Mouse (Mus musculus): ENCODE measurements around the gene Manba. TPM values are rescaled to one million over a fixed set of nuclear protein-coding genes. Genes with fewer than 3 reads are reported as not detected.
A peak's percentile ranks its signal among the peaks of the same experiment; 100 is the strongest.
"Not testable (repeated sequence)": the region's sequence is repeated elsewhere in the genome, so short reads cannot be mapped to it uniquely, and the experiment has no call there.

Gene Manba
- polyA plus RNA-seq, 1 experiment, result 4.8 TPM

DNA sequence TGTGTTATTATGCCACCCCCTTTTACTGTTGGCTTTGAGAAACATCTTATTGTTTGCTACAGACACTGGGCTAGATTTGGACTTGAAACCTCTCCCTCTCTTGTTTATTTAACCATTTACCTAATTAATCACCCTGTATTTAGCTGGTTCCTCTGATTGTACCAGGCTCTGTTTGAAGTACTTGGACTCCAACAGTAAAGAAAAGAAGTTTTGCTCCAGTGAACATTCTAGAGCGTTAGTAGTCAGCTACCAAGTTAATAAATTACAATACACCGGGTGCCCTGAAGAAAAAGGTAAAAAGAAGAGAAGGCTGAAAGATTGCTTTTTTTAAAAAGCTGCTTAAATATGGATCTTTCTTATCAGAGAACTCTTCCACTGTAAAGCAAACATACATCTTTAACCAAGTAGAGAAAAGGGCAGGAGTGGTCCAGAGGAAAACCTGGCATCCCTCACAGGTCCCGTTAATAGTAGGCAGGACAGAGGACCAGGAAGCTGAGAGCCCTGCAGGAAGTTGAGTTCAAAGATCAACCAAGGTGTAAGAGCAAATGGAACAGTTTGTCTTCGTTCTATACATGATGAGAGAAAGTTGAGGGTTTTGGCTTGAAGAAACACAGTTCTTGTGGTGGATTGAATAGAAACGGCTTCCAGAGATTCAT, 4.6 kb downstream of the Manba start:
- no peaks in the 10 kb centered on the region for H3K36me3 ChIP-seq (ENCODE audit: control insufficient read depth, insufficient read depth)
- no peaks in the 10 kb centered on the region for H3K79me2 ChIP-seq (ENCODE audit: control insufficient read depth, insufficient read depth)
- no peak for TF ChIP-seq MYOG (IDR thresholded peaks at IDR 0.05; ENCODE audit: control insufficient read depth in 1 of 3, insufficient read depth in 1 of 3, insufficient read length in 2 of 3, low read depth in 2 of 3)
- TF ChIP-seq TCF12 (IDR thresholded peaks at IDR 0.05; ENCODE audit: insufficient read depth, poor library complexity, severe bottlenecking), result no peak
- no peak for TF ChIP-seq REST (IDR thresholded peaks at IDR 0.05; ENCODE audit: insufficient read depth, insufficient read length)
- TF ChIP-seq SRF (IDR thresholded peaks at IDR 0.05; ENCODE audit: control insufficient read depth, insufficient read length, low read depth), result no peak
- TF ChIP-seq E2F4 (IDR thresholded peaks at IDR 0.05; ENCODE audit: insufficient read depth), result no peak
- no peaks in the 10 kb centered on the region for H3K27me3 ChIP-seq (ENCODE audit: control insufficient read depth, insufficient read depth, insufficient read length)
- no peak overlapping the region for H3K4me2 ChIP-seq (ENCODE audit: low read depth)
- H3ac ChIP-seq (ENCODE audit: control insufficient read depth, insufficient read length), result no peak overlapping the region
- H3K4me3 ChIP-seq, result no peak overlapping the region

DNA sequence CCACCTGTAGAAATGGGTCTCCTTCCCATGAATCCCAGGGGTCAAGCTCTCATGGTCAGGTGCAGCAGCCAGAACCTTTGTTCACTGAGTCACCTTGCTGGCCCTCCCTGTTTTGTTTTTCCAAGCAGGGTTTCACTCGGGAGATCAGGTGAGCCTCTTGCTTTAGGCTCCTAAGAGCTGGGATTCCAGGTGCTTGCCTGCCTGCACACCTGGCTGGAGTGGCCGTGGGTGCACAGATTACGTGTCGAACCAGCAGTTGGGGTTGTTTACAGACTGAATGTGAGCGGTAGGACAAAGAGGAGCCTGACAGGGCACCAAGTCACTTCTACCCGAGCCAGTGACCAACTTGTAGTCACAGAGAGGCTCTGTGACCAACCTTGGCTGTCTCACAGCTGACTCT, 5.7 kb downstream of the Manba start:
- Histone ChIP-seq H3ac (ENCODE audit: control insufficient read depth, insufficient read length) (no peak overlapping the region), H3K4me3 (no peak overlapping the region)

DNA sequence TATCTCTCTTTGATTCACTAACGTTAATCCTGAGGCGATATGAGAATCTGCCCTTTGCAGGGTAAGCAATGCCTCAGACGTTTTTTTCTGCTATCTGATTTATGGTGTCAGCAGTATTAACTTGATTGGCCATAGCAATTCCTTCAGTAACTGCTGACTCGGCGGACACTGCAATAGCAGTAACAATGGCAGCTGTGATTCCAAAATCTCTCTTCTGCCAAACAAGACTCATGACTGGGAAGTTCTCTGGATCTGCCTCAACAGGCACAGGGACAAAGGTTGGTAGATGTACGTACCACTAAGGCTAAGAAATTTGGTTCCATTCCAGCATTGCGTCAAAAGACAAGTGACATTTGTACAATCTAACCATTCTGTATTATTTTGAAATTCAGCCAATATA, 7.9 kb downstream of the Manba start:
- not testable (repeated sequence) for H3ac ChIP-seq (ENCODE audit: control insufficient read depth, insufficient read length); H3K4me2 ChIP-seq (ENCODE audit: low read depth); H3K4me3 ChIP-seq; H3K27me3 ChIP-seq (ENCODE audit: control insufficient read depth, insufficient read depth, insufficient read length); H3K36me3 ChIP-seq (ENCODE audit: control insufficient read depth, insufficient read depth); H3K79me2 ChIP-seq (ENCODE audit: control insufficient read depth, insufficient read depth)

More for the DNA sequence above, 5.7 kb downstream of the Manba start:
- H3K27me3 ChIP-seq (ENCODE audit: control insufficient read depth, insufficient read depth, insufficient read length), result no peaks in the 10 kb centered on the region
- TF ChIP-seq E2F4 (IDR thresholded peaks at IDR 0.05; ENCODE audit: insufficient read depth), result no peak
- no peak for TF ChIP-seq SRF (IDR thresholded peaks at IDR 0.05; ENCODE audit: control insufficient read depth, insufficient read length, low read depth)
- TF ChIP-seq TCF3 (IDR thresholded peaks at IDR 0.05; ENCODE audit: insufficient read length, low read depth), result no peak
- no peak for TF ChIP-seq TCF12 (IDR thresholded peaks at IDR 0.05; ENCODE audit: insufficient read depth, poor library complexity, severe bottlenecking)
- no peak for TF ChIP-seq CEBPB (IDR thresholded peaks at IDR 0.05; ENCODE audit: insufficient read depth, poor library complexity, severe bottlenecking)
- no peak for TF ChIP-seq MAX (IDR thresholded peaks at IDR 0.05; ENCODE audit: low read depth)
- no peak for TF ChIP-seq POLR2A (IDR thresholded peaks at IDR 0.05; ENCODE audit: insufficient read length, low read depth)
- TF ChIP-seq MYOG (IDR thresholded peaks at IDR 0.05; ENCODE audit: control insufficient read depth in 1 of 3, insufficient read depth in 1 of 3, insufficient read length in 2 of 3, low read depth in 2 of 3), result no peak
- no peak overlapping the region for H3K4me2 ChIP-seq (ENCODE audit: low read depth)
- no peaks in the 10 kb centered on the region for H3K79me2 ChIP-seq (ENCODE audit: control insufficient read depth, insufficient read depth)
- no peaks in the 10 kb centered on the region for H3K36me3 ChIP-seq (ENCODE audit: control insufficient read depth, insufficient read depth)

DNA sequence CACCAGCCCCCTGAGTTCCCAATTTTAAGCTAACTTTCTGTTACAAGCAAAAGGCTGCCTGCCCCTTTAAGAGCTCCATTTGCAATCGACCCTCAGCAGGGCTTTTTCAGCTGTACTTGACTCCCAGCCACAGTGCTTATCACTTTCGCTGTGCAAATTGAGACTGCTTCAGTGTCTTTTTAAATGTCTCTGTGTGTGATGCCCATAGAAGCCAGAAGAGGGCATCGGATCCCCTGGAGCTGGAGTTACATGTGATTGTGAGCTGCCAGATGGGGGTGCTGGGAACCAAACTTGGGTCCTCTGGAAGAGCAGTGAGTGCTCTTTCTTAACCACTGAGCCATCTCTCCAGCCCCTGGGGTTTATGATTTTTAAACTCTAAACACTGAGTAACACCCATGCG, 12.5 kb downstream of the Manba start:
- not testable (repeated sequence) for H3K4me3 ChIP-seq; H3ac ChIP-seq (ENCODE audit: control insufficient read depth, insufficient read length); H3K36me3 ChIP-seq (ENCODE audit: control insufficient read depth, insufficient read depth); H3K79me2 ChIP-seq (ENCODE audit: control insufficient read depth, insufficient read depth); H3K4me2 ChIP-seq (ENCODE audit: low read depth); H3K27me3 ChIP-seq (ENCODE audit: control insufficient read depth, insufficient read depth, insufficient read length)

DNA sequence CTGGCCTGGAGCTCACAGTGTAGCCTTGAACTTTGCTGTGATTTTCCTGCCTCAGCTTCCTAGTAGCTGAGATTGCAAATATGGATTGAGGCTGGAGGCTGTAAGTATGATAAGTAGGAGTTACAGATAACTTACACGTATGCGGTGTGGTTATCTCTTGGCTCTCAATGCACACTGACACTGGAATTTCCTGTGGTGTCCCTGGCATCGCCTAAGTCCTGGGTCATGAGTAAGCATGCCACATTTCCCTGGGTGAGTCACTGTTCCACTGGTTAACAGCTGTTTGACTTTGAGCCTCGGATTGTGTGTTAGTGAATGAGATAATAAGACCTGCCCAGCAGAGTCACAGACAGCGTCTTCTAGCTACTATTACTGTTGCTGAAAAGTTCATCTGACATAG, 13.5 kb downstream of the Manba start:
- peak overlapping the region; percentile 44 for H3K4me2 ChIP-seq (ENCODE audit: low read depth)
- H3ac ChIP-seq (ENCODE audit: control insufficient read depth, insufficient read length), result no peak overlapping the region

DNA sequence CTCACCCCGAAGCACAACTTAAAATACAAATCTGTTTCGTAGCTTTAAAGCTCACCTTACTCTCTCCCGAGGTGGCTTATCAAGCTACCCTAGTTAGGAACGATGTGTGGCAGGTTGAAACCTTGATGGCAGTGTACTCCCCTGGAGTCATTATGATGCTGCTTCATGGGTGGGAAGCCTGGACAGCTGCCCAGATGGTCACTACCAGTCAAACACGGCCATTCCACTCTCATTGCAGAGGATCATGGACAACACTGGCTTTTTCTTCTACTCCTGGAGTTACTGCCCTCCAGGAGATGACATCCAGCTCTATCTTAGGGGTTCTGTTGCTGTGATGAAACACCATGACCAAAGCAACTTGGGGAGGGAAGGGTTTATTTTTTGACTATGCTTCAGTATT, 17.7 kb downstream of the Manba start:
- TF ChIP-seq USF1 (IDR thresholded peaks at IDR 0.05; ENCODE audit: low read depth) (no peak), POLR2AphosphoS2 (IDR thresholded peaks at IDR 0.05; ENCODE audit: insufficient read length, low read depth) (no peak), SRF (IDR thresholded peaks at IDR 0.05; ENCODE audit: control insufficient read depth, insufficient read length, low read depth) (no peak), MAX (IDR thresholded peaks at IDR 0.05; ENCODE audit: low read depth) (no peak), REST (IDR thresholded peaks at IDR 0.05; ENCODE audit: insufficient read depth, insufficient read length) (no peak), TCF12 (IDR thresholded peaks at IDR 0.05; ENCODE audit: insufficient read depth, poor library complexity, severe bottlenecking) (no peak), CEBPB (IDR thresholded peaks at IDR 0.05; ENCODE audit: insufficient read depth, poor library complexity, severe bottlenecking) (no peak), E2F4 (IDR thresholded peaks at IDR 0.05; ENCODE audit: insufficient read depth) (no peak), MYOD1 (IDR thresholded peaks at IDR 0.05; ENCODE audit: control insufficient read depth in 1 of 3, insufficient read length in 2 of 3, low read depth in 2 of 3) (no peak), MYOG (IDR thresholded peaks at IDR 0.05; ENCODE audit: control insufficient read depth in 1 of 3, insufficient read depth in 1 of 3, insufficient read length in 2 of 3, low read depth in 2 of 3) (no peak), TCF3 (IDR thresholded peaks at IDR 0.05; ENCODE audit: insufficient read length, low read depth) (no peak), POLR2A (IDR thresholded peaks at IDR 0.05; ENCODE audit: insufficient read length, low read depth) (no peak)
- peak overlapping the region; percentile 14 for H3K4me2 ChIP-seq (ENCODE audit: low read depth)
- no peaks in the 10 kb centered on the region for H3K27me3 ChIP-seq (ENCODE audit: control insufficient read depth, insufficient read depth, insufficient read length)
- no peaks in the 10 kb centered on the region for H3K79me2 ChIP-seq (ENCODE audit: control insufficient read depth, insufficient read depth)
- H3K36me3 ChIP-seq (ENCODE audit: control insufficient read depth, insufficient read depth), result no peaks in the 10 kb centered on the region
- H3ac ChIP-seq (ENCODE audit: control insufficient read depth, insufficient read length), result no peak overlapping the region
- no peak overlapping the region for H3K4me3 ChIP-seq

More for the DNA sequence above, 13.5 kb downstream of the Manba start:
- Histone ChIP-seq H3K4me3 (no peak overlapping the region), H3K79me2 (ENCODE audit: control insufficient read depth, insufficient read depth) (no peaks in the 10 kb centered on the region), H3K36me3 (ENCODE audit: control insufficient read depth, insufficient read depth) (no peaks in the 10 kb centered on the region), H3K27me3 (ENCODE audit: control insufficient read depth, insufficient read depth, insufficient read length) (no peaks in the 10 kb centered on the region)
- TF ChIP-seq POLR2AphosphoS2 (IDR thresholded peaks at IDR 0.05; ENCODE audit: insufficient read length, low read depth) (no peak), TCF3 (IDR thresholded peaks at IDR 0.05; ENCODE audit: insufficient read length, low read depth) (no peak), CEBPB (IDR thresholded peaks at IDR 0.05; ENCODE audit: insufficient read depth, poor library complexity, severe bottlenecking) (peak; percentile 13; the same call in 1 of the 2 replicates), MAX (IDR thresholded peaks at IDR 0.05; ENCODE audit: low read depth) (peak; percentile 39), USF1 (IDR thresholded peaks at IDR 0.05; ENCODE audit: low read depth) (no peak), TCF12 (IDR thresholded peaks at IDR 0.05; ENCODE audit: insufficient read depth, poor library complexity, severe bottlenecking) (peak; percentile 74), REST (IDR thresholded peaks at IDR 0.05; ENCODE audit: insufficient read depth, insufficient read length) (no peak), SRF (IDR thresholded peaks at IDR 0.05; ENCODE audit: control insufficient read depth, insufficient read length, low read depth) (no peak), POLR2A (IDR thresholded peaks at IDR 0.05; ENCODE audit: insufficient read length, low read depth) (no peak), MYOD1 (IDR thresholded peaks at IDR 0.05; ENCODE audit: control insufficient read depth in 1 of 3, insufficient read length in 2 of 3, low read depth in 2 of 3) (peak; percentile 64 to 92 (median 87)), E2F4 (IDR thresholded peaks at IDR 0.05; ENCODE audit: insufficient read depth) (no peak), MYOG (IDR thresholded peaks at IDR 0.05; ENCODE audit: control insufficient read depth in 1 of 3, insufficient read depth in 1 of 3, insufficient read length in 2 of 3, low read depth in 2 of 3) (peak; percentile 54 to 92 (median 86))
